Mouse (Mus musculus) limb, embryonic 10.5 days (tissue): ENCODE results near the gene Spint1. TPM values are rescaled to one million over a fixed set of nuclear protein-coding genes. Genes with fewer than 3 reads are reported as not detected.

Experiments
- DNase-seq: peaks from one replicate; pipeline ENCODE4 v3.0.0-alpha.2; 2017; ENCODE audit warnings: low spot score
- H3K27ac ChIP-seq: fragments of 300-500 bp; sonication (generic); 2 replicates; pipeline ENCODE4 v1.5.1; 2016; ENCODE audit warnings: mild to moderate bottlenecking
- H3K27me3 ChIP-seq: fragments of 300-500 bp; sonication (generic); 2 replicates; pipeline ENCODE4 v1.6.1; 2016; ENCODE audit warnings: low read depth, mild to moderate bottlenecking; ENCODE audit not compliant: poor library complexity, severe bottlenecking
- H3K36me3 ChIP-seq: fragments of 300-500 bp; sonication (generic); 2 replicates; pipeline ENCODE4 v1.6.1; 2016; ENCODE audit warnings: mild to moderate bottlenecking, moderate library complexity
- H3K4me1 ChIP-seq: fragments of 300-500 bp; sonication (generic); 2 replicates; pipeline ENCODE4 v1.6.1; 2016
- H3K4me3 ChIP-seq: fragments of 300-500 bp; sonication (generic); 2 replicates; pipeline ENCODE4 v1.5.1; 2016; ENCODE audit warnings: mild to moderate bottlenecking, moderate library complexity
- H3K9me3 ChIP-seq: fragments of 300-500 bp; sonication (generic); replicated peaks from 2 replicates; pipeline ENCODE4 v1.6.1; 2016; ENCODE audit warnings: mild to moderate bottlenecking
- WGBS: fragments of 180-500 bp; shearing (Covaris S2); methylation state at CpG from one replicate; pipeline ENCODE4 v1.1.7; 2016; 5-methylcytosine and 5-hydroxymethylcytosine counted together
- polyA plus RNA-seq: library from polyadenylated mRNA; unstranded; fragments of >200 nt; fragmentation: Nextera tagmentation; extraction: Ambion mirVana; gene quantifications from 2 replicates; pipeline ENCODE4 v1.2.1, GENCODE M21; 2016

The Spint1 gene
- polyA plus RNA-seq, 1 experiment from 2014 or later: 9.5 TPM

DNA sequence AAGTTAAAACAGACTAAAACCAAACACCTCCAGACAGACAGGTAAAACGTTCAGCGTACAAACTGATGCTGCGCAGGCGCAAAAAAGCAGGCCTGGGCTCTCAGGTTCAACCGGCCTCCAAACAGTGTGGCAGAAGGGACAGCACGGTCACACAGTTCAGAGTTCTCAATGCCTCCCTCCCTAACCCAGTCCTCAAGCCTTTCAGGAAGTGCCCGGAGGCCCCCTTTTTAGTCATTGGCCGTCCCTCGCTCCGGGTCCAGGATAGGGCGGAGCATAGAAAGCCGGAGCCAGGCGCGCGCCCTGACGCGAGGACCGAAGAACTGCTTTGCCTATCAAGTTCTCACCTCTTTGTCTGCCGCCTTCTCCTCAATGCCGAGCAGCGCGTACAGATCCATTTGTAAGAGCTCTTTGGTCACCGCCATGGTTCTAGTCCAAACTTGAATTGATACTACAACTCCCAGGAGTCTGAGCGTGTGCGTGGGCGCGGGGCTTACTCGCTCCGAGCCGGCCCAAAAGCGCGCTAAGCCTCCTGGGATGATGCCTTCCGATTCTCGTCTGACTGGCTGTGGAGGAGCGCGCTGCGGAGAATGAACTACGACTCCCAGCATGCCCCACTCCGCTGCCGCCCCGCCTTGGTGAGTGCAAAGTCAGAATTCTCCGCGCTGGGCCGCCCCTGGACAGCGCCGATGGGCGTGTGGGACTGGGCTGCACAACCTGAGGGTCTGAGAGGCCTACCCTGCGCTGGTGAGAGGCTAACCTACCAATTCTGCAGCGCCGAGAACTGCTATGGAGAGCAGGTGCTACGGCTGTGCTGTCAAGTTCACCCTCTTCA lies 28.6 kb upstream of the Spint1 start, which contains the start of the genes Zfyve19 and Dnajc17:
Gene Zfyve19, plus strand, starts transcription at position 274 of the 832 bp plus-strand sequence.
Gene Dnajc17, minus strand, starts transcription at position 452 of the 832 bp plus-strand sequence.
- Histone ChIP-seq H3K27ac (peak within 1 kb of the TSS; percentile 93), H3K27me3 (no peaks in the 10 kb centered on the region), H3K4me1 (peaks cover 25% of the 10 kb centered on the region), H3K4me3 (peak within 1 kb of the TSS; percentile 80), H3K36me3 (peaks cover 32% of the 10 kb centered on the region), H3K9me3 (no peaks in the 10 kb centered on the region)
- DNase-seq: peak; percentile 95
- WGBS: under 1% methylated on average over 51 of the region's 51 CpGs

DNA sequence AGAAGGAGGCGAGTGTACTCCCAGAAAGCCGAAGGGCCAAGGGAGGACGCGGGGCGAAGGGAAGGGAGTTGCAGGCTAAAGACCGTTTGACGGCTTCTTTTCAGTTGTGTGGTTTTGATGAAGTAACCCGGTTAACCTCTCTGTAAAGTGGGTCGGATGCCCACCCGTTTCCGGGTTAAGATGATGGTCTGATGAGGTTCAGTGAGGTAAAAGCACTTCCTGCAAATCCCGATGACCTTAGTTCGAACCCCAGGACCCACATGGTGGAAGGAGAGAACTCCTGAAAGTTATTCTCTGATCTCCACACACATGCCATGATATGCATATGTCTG lies 28.0 kb upstream of the Spint1 start:
- Histone ChIP-seq H3K9me3 (no peaks in the 10 kb centered on the region), H3K36me3 (peaks cover 38% of the 10 kb centered on the region), H3K27me3 (no peaks in the 10 kb centered on the region), H3K27ac (peak overlapping the region; percentile 93), H3K4me1 (peaks cover 23% of the 10 kb centered on the region), H3K4me3 (peak overlapping the region; percentile 80)
- DNase-seq: no peak
- 2% methylated on average over 13 of the region's 13 CpGs for WGBS

DNA sequence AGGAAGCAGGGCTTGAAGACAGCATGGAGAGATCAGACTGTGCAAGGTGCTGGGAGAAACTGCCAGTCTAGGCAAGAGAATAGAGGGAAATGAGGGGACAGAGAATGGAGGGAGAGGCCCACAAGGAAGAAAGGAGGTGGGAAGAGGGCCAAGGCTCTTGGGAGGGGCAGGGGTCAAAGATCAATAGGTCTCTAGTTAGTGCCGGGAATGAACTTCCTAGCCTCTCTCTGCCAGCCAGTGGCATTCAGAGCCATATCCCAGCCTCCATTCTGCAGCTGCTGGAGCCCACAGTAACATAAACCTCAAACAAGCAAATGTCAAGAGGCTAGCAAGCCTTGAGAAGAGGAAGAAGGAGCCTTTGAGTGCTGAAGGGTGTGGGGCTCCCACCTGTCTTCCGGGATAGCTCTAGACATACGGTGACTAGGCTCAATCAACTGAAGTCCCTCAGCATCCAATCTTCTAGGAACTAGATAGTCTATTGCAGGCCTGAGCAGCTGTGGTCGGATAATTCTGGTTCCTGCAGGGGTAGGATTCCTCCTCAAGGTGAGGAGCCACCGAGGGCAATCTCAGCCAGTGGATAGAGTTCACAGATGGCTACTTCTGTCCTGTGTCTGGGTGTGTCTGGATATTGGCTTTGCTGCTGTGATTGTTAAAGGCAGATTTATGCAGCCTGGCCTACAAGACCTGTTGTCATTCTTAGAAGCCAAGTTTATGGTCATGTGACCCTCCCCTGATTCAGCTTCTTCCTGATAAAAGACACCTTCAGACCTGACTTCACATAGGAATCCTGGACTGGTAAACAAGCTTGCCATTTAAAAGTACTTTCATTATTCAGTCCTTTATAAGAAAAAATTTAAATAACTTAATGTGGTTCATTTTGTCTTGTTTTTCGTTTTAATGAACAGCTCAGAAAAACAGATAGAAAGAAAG lies 7.1 kb upstream of the Spint1 start, which contains the start of gene Ppp1r14d:
Gene Ppp1r14d, minus strand, starts transcription at position 132 of the 930 bp plus-strand sequence.
- Histone ChIP-seq H3K9me3 (no peaks in the 10 kb centered on the region), H3K27ac (no peak within 1 kb of the TSS), H3K27me3 (peaks cover 19% of the 10 kb centered on the region), H3K4me3 (no peak within 1 kb of the TSS), H3K4me1 (peaks cover 16% of the 10 kb centered on the region), H3K36me3 (no peaks in the 10 kb centered on the region)
- 74% methylated on average over 6 of the region's 6 CpGs for WGBS
- DNase-seq: no peak

DNA sequence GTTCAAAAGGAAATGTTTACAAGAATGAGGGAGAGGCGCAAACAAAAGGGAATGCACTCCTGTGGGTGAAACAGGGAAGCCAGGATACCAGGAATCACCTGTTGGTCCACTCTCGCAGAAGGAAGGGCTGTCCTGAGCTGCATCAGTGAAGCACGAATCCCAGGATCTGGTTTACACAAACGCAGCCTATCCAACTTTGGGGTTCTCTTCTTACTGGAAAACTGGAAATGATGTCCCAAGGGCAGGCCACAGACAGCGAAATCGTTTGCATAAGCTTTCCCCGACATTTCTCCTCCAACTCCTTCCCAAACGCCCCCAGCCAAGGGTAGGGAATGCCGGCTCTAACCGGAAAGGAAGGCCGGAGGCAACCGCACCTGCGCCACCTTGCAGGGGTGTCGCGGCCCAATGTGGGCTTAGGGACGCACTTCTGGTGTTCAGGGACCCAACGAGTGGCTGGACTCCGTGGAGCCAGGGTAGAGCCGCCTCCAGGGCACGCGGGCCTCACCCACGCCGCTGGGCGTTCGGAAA lies 416 bp upstream of the Spint1 start:
- 6% methylated on average over 25 of the region's 25 CpGs for WGBS
- H3K27me3 ChIP-seq: peaks cover 80% of the 10 kb centered on the region
- H3K4me3 ChIP-seq: peak overlapping the region; percentile 58
- no peaks in the 10 kb centered on the region for H3K36me3 ChIP-seq
- peak overlapping the region; percentile 67; the same call in 1 of the 2 replicates for H3K27ac ChIP-seq
- H3K4me1 ChIP-seq: peaks cover 15% of the 10 kb centered on the region
- no peak for DNase-seq
- H3K9me3 ChIP-seq: no peaks in the 10 kb centered on the region

GRCm38 (mm10) chr2:119237871-119238220 lies 684 bp downstream of the Spint1 start:
- no peaks in the 10 kb centered on the region for H3K36me3 ChIP-seq
- peaks cover 80% of the 10 kb centered on the region for H3K27me3 ChIP-seq
- WGBS: 3% methylated on average over 31 of the region's 31 CpGs
- no peaks in the 10 kb centered on the region for H3K9me3 ChIP-seq
- no peak for DNase-seq
- peaks cover 15% of the 10 kb centered on the region for H3K4me1 ChIP-seq
- H3K4me3 ChIP-seq: peak overlapping the region; percentile 58
- H3K27ac ChIP-seq: peak overlapping the region; percentile 67

DNA sequence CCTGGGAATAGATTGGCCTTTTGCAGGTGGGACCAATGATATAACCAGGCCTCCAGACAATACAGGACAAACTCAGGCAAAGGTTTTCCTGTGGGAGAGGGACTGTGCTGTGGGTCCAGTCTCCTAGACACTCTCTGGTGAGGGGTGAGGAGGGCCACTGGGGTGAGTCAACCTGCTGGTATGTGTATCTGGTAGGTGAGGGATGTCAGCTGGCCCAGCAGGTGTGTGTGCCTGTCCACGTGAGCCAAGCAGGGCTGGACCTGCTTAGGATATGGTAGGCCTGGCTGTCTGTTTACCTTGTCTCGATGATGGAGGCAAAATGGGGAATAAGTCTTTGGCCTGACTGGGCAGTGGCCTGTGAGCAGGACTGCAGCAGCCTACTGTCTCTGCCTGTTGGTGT lies 1.5 kb downstream of the Spint1 start:
- no peaks in the 10 kb centered on the region for H3K36me3 ChIP-seq
- H3K27me3 ChIP-seq: peaks cover 73% of the 10 kb centered on the region
- no peak overlapping the region for H3K4me3 ChIP-seq
- no peak for DNase-seq
- 69% methylated on average over 2 of the region's 2 CpGs for WGBS
- H3K9me3 ChIP-seq: no peaks in the 10 kb centered on the region
- H3K27ac ChIP-seq: no peak overlapping the region
- H3K4me1 ChIP-seq: peaks cover 15% of the 10 kb centered on the region

GRCm38 (mm10) chr2:119240075-119240818 lies 3.1 kb downstream of the Spint1 start:
- no peak overlapping the region for H3K4me3 ChIP-seq
- H3K36me3 ChIP-seq: no peaks in the 10 kb centered on the region
- WGBS: 43% methylated on average over 4 of the region's 4 CpGs
- no peak overlapping the region for H3K27ac ChIP-seq
- peaks cover 58% of the 10 kb centered on the region for H3K27me3 ChIP-seq
- peaks cover 15% of the 10 kb centered on the region for H3K4me1 ChIP-seq
- H3K9me3 ChIP-seq: no peaks in the 10 kb centered on the region
- no peak for DNase-seq

DNA sequence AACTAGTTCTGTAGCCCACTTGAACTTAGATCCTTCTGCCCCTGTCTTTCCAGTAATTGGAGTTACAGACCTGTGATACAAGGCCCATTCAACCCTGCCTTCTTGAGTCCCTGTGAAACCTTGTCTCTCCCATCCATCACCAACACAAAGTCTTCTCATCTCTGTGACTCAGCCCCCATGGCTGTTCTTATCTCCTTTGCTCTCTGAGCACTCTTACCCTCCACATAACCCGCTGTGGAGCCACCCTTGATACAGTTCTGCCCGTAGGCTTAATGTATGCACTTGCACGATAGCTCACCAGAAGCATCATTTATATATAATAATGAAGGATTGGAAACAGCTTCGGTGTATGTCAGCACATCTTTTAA lies 3.6 kb downstream of the Spint1 start:
- no peak overlapping the region for H3K27ac ChIP-seq
- no peaks in the 10 kb centered on the region for H3K36me3 ChIP-seq
- H3K9me3 ChIP-seq: no peaks in the 10 kb centered on the region
- H3K4me1 ChIP-seq: peaks cover 15% of the 10 kb centered on the region
- 90% methylated on average over 4 of the region's 4 CpGs for WGBS
- H3K27me3 ChIP-seq: peaks cover 53% of the 10 kb centered on the region
- no peak overlapping the region for H3K4me3 ChIP-seq
- DNase-seq: no peak

DNA sequence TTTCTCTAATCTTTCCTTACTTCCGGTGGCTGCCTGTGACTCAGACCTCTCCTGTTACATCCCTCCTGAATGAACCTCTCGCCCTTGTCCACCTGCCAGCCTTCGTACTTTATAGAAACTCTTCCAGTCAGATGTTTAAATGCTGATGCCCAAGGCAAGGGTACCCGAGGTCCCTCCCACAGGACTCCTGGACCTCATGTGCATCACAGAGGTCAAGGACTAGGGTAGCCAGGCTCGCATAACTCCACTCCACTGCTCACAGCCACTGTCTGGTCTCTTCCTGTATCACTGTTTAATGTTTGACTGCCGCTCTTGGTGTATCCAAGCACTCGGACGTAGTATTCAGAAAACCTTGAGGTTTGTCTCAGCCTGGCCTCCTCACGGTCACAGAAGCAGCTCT lies 5.4 kb downstream of the Spint1 start:
- Histone ChIP-seq H3K4me1 (peaks cover 19% of the 10 kb centered on the region), H3K36me3 (no peaks in the 10 kb centered on the region), H3K9me3 (no peaks in the 10 kb centered on the region), H3K27me3 (peaks cover 35% of the 10 kb centered on the region), H3K4me3 (no peak overlapping the region), H3K27ac (no peak overlapping the region)
- peak; percentile 26 for DNase-seq
- WGBS: 86% methylated on average over 9 of the region's 9 CpGs

- H3K27me3 ChIP-seq: peaks cover 15% of the 10 kb centered on the region
- no peak for DNase-seq
- peaks cover 28% of the 10 kb centered on the region for H3K4me1 ChIP-seq
- WGBS: 90% methylated on average over 7 of the region's 7 CpGs
- no peaks in the 10 kb centered on the region for H3K9me3 ChIP-seq
- no peaks in the 10 kb centered on the region for H3K36me3 ChIP-seq
- H3K4me3 ChIP-seq: no peak overlapping the region
- no peak overlapping the region for H3K27ac ChIP-seq
Observed at GRCm38 (mm10) chr2:119245246-119245645, 8.1 kb downstream of the Spint1 start.

- no peaks in the 10 kb centered on the region for H3K36me3 ChIP-seq
- H3K4me1 ChIP-seq: peaks cover 32% of the 10 kb centered on the region
- no peak for DNase-seq
- H3K4me3 ChIP-seq: no peak overlapping the region
- peaks cover 11% of the 10 kb centered on the region; the same call in 1 of the 2 replicates for H3K27me3 ChIP-seq
- no peaks in the 10 kb centered on the region for H3K9me3 ChIP-seq
- 89% methylated on average over 9 of the region's 9 CpGs for WGBS
- H3K27ac ChIP-seq: no peak overlapping the region
Observed at GRCm38 (mm10) chr2:119247904-119248303, 10.7 kb downstream of the Spint1 start.

GRCm38 (mm10) chr2:119249592-119250061 lies 12.5 kb downstream of the Spint1 start:
- Histone ChIP-seq H3K9me3 (no peaks in the 10 kb centered on the region), H3K4me1 (peaks cover 32% of the 10 kb centered on the region), H3K27me3 (peaks cover 28% of the 10 kb centered on the region), H3K4me3 (no peak overlapping the region), H3K36me3 (no peaks in the 10 kb centered on the region), H3K27ac (no peak overlapping the region)
- WGBS: 81% methylated on average over 4 of the region's 4 CpGs
- DNase-seq: no peak
